Mouse (Mus musculus) midbrain, embryonic 16.5 days (tissue): ENCODE measurements around the gene Hdgfl3. TPM values are rescaled to one million over a fixed set of nuclear protein-coding genes. Genes with fewer than 3 reads are reported as not detected.

Source experiments
- ATAC-seq: fragments of 200-750 bp; cut with Nextera tagmentation; 2 replicates; pipeline ENCODE4 v1.8.0; 2017; ENCODE audit warnings: moderate TSS enrichment
- H3K27ac ChIP-seq: fragments of 300-500 bp; sonication (generic); 2 replicates; pipeline ENCODE4 v1.5.1; 2014; ENCODE audit warnings: mild to moderate bottlenecking, low read length, mixed read lengths
- H3K27me3 ChIP-seq: fragments of 300-500 bp; sonication (generic); 2 replicates; pipeline ENCODE4 v1.6.1; 2014; ENCODE audit warnings: low read depth, low read length, mixed read lengths; ENCODE audit not compliant: control insufficient read depth, insufficient read depth
- H3K36me3 ChIP-seq: fragments of 300-500 bp; sonication (generic); 2 replicates; pipeline ENCODE4 v1.6.1; 2014; ENCODE audit warnings: mild to moderate bottlenecking, low read length, moderate library complexity, mixed read lengths; ENCODE audit not compliant: control insufficient read depth, insufficient read depth
- H3K4me1 ChIP-seq: fragments of 300-500 bp; sonication (generic); 2 replicates; pipeline ENCODE4 v1.6.1; 2014; ENCODE audit warnings: mild to moderate bottlenecking, low read length, mixed read lengths; ENCODE audit not compliant: control insufficient read depth, insufficient read depth
- H3K4me2 ChIP-seq: fragments of 300-500 bp; sonication (generic); 2 replicates; pipeline ENCODE4 v1.6.1; 2014; ENCODE audit warnings: mild to moderate bottlenecking, low read length, mixed read lengths
- H3K4me3 ChIP-seq: fragments of 300-500 bp; sonication (generic); 2 replicates; pipeline ENCODE4 v1.5.1; 2014; ENCODE audit warnings: low read depth, mild to moderate bottlenecking, low read length, moderate library complexity, mixed read lengths
- H3K9ac ChIP-seq: fragments of 300-500 bp; sonication (generic); 2 replicates; pipeline ENCODE4 v1.6.1; 2014; ENCODE audit warnings: low read depth, low read length, mixed read lengths
- H3K9me3 ChIP-seq: fragments of 300-500 bp; sonication (generic); replicated peaks from 2 replicates; pipeline ENCODE4 v1.6.1; 2014; ENCODE audit warnings: mild to moderate bottlenecking, low read length, mixed read lengths; ENCODE audit not compliant: control insufficient read depth, poor library complexity, severe bottlenecking
- WGBS: fragments of 180-500 bp; shearing (Covaris S2); extraction: QIAGEN DNeasy Blood & Tissue Kit; methylation state at CpG from one replicate; pipeline ENCODE4 v1.1.7; 2014; 5-methylcytosine and 5-hydroxymethylcytosine counted together
- polyA plus RNA-seq: library from polyadenylated mRNA; unstranded; fragments of >200 nt; fragmentation: Nextera tagmentation; extraction: Ambion mirVana; gene quantifications from 2 replicates; pipeline ENCODE4 v1.2.1, GENCODE M21; 2015

Gene Hdgfl3
- polyA plus RNA-seq, 1 experiment from 2014 or later = 63.5 TPM

DNA sequence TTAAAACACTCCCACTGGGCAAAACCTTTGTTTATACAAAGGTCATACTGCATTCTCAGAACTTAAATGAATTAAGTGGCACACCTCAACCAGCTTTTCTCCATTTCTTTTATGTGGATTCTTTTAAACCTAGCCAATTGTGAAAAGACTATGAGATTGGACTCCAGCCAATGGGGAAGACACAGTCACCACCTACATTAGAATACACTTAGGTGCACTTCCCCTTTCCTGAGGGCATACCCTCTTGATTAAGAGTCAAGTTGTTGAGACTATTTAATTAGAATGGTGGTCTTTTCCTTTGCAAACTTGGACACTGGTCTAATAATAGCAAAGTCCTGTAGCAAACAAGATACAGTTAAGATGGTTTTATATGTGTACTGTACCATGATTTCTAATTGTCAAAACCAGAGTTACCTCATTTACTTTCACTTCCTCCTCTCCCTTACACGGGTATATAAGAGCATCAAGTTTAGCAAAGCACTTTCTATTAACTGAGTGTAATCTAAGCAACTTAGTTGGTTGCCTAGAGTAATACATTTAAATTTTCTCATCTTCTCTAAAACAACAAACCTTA is 12.8 kb downstream of the Hdgfl3 start:
- WGBS = 87% methylated on average over 1 of the region's 1 CpGs
- no peak overlapping the region for H3K4me2 ChIP-seq

DNA sequence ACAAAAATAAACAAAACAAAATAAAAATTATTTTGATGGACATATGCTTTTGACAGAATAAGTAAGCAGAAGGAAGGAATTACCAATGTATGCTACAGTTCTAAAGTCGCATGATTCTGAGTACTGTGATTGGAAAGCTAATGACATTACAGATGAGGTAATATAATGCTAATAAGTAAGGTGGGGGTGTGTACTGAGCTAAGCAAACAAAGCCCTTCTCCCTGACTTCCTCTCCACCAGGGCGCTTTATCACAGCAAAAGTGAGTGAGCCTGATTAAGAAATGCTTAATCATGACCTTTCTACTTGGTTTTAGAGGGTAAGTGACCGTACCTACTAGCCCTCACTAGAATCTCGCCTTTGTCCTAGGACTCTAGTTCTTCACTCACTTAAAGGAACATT is 14.0 kb downstream of the Hdgfl3 start:
- Histone ChIP-seq H3K4me1 (no peaks in the 10 kb centered on the region), H3K36me3 (no peaks in the 10 kb centered on the region), H3K9ac (no peak overlapping the region), H3K9me3 (no peaks in the 10 kb centered on the region), H3K27ac (no peak overlapping the region), H3K27me3 (no peaks in the 10 kb centered on the region), H3K4me3 (no peak overlapping the region), H3K4me2 (no peak overlapping the region)
- ATAC-seq = no peak
- WGBS = 83% methylated on average over 4 of the region's 4 CpGs

More for the DNA sequence above, 12.8 kb downstream of the Hdgfl3 start:
- H3K36me3 ChIP-seq = no peaks in the 10 kb centered on the region
- no peaks in the 10 kb centered on the region for H3K9me3 ChIP-seq
- H3K4me3 ChIP-seq = no peak overlapping the region
- no peak overlapping the region for H3K27ac ChIP-seq
- no peaks in the 10 kb centered on the region for H3K27me3 ChIP-seq
- no peak overlapping the region for H3K9ac ChIP-seq
- H3K4me1 ChIP-seq = no peaks in the 10 kb centered on the region
- ATAC-seq = no peak

DNA sequence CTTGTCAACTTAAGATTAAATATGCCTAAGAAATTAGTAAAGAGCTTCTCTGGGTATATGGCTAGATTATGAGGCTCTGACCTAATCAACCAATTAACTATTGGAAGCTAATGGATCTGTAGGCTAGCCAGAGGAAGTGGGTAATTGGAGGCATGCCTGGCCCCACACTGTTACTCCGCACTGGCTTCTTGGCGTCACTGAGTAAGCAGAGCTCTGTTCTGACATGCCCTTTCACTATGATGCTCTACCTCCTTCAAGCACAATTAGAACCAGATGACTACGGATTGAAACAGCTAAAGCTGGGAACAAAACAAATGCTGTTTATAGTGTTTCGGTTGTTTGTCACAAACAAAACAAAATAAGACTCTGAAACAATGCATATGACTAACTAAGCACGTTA is 16.0 kb downstream of the Hdgfl3 start:
- WGBS = 77% methylated on average over 5 of the region's 5 CpGs
- no peak for ATAC-seq

DNA sequence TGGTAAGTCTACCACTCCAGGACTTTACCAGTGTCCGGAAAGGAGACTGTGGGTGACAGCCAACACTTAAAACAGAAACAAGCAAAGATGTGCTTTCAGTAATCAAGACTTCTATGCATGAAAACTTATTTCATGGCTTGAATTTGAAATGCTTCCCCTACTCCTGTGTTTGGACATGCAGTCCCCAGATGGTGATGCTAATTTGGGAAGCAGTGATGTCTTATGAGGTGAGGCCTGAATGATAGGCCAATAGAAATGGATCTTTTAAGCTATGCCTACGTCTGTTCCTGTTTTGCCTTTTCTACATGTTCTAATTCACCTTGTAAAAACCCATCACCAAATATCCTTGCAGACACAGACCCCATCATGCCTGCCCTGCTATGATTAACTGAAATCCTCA is 29.3 kb downstream of the Hdgfl3 start:
- Histone ChIP-seq H3K4me2 (no peak overlapping the region), H3K36me3 (no peaks in the 10 kb centered on the region), H3K9ac (no peak overlapping the region), H3K27me3 (no peaks in the 10 kb centered on the region), H3K4me3 (no peak overlapping the region), H3K27ac (no peak overlapping the region), H3K4me1 (no peaks in the 10 kb centered on the region), H3K9me3 (no peaks in the 10 kb centered on the region)
- no peak for ATAC-seq
- WGBS = 89% methylated on average over 2 of the region's 2 CpGs

More for the DNA sequence above, 16.0 kb downstream of the Hdgfl3 start:
- H3K9ac ChIP-seq = no peak overlapping the region
- no peaks in the 10 kb centered on the region for H3K36me3 ChIP-seq
- H3K9me3 ChIP-seq = no peaks in the 10 kb centered on the region
- no peak overlapping the region for H3K4me2 ChIP-seq
- H3K4me3 ChIP-seq = no peak overlapping the region
- no peak overlapping the region for H3K27ac ChIP-seq
- H3K27me3 ChIP-seq = no peaks in the 10 kb centered on the region
- H3K4me1 ChIP-seq = no peaks in the 10 kb centered on the region

DNA sequence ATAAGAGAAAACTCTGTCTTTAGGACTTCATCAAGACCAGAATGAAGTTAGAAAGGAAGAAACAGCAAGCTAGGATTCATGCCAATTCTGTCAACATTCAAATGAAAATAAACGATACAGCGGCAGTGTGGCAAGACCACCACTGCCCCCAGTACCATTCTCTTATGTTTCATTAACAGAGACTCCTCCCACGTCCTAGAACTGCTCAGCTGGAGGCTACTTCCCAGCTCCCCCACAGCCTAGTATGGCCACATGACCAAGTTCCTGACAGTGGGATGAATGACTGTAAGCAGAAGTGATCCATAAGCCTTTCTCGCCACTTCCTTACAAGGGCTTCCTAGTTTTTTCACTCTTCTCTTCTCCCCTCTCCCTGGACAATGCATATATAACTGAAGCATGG is 30.2 kb downstream of the Hdgfl3 start:
- Histone ChIP-seq H3K4me3 (no peak overlapping the region), H3K9me3 (no peaks in the 10 kb centered on the region), H3K4me2 (no peak overlapping the region), H3K4me1 (no peaks in the 10 kb centered on the region), H3K9ac (no peak overlapping the region), H3K36me3 (no peaks in the 10 kb centered on the region), H3K27me3 (no peaks in the 10 kb centered on the region), H3K27ac (no peak overlapping the region)
- WGBS = 68% methylated on average over 4 of the region's 4 CpGs
- ATAC-seq = no peak

DNA sequence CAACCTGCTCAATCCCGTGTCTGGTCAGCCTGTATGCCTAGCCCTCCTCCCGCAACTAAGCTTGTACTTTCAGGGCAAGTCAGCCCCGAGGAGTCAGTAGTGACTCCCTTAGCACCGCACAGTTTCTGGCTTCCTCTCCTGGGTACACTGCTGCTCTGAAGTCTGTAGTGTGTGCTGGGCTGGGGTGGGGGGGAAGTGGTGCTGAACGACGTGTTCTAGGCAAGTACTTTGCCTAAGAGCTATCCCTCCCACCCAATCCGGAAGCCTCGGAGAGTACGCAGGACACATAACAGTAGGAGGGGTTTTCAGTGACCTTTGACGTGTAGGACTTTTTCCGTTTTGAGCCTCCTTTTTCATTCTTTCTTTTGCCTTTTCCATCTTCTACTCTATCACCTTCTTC is 34.9 kb downstream of the Hdgfl3 start:
- Histone ChIP-seq H3K4me2 (no peak overlapping the region), H3K27ac (no peak overlapping the region), H3K9me3 (no peaks in the 10 kb centered on the region), H3K4me3 (no peak overlapping the region), H3K4me1 (no peaks in the 10 kb centered on the region), H3K27me3 (no peaks in the 10 kb centered on the region), H3K9ac (no peak overlapping the region), H3K36me3 (peaks cover 5% of the 10 kb centered on the region; the same call in 1 of the 2 replicates)
- WGBS = 84% methylated on average over 11 of the region's 11 CpGs
- ATAC-seq = no peak

DNA sequence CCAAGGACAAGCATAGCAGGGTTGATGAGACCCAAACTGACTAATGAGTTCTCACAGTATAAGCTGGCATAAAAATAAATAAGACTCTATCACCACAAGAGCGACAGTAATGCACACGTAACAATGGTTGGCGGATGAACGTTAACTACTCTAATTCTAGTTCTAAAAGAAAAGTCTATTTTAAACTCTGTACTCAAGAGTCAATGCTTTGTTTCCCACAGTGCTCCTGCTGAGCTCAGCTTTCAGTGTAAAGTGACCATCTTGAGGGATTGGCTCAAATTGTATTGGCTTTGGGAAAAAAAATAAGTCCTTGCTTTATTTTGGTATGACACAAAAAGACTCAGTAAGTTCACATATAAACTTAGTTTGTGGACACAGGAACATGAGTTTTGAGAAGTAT is 49.1 kb downstream of the Hdgfl3 start:
- 62% methylated on average over 4 of the region's 4 CpGs for WGBS
- Histone ChIP-seq H3K4me3 (no peak overlapping the region), H3K4me2 (no peak overlapping the region), H3K9ac (no peak overlapping the region), H3K27ac (no peak overlapping the region), H3K9me3 (no peaks in the 10 kb centered on the region), H3K4me1 (no peaks in the 10 kb centered on the region), H3K36me3 (0 out of 2 replicates have a peak, but pooled peaks cover 4% of the 10 kb centered on the region), H3K27me3 (no peaks in the 10 kb centered on the region)
- ATAC-seq = no peak

DNA sequence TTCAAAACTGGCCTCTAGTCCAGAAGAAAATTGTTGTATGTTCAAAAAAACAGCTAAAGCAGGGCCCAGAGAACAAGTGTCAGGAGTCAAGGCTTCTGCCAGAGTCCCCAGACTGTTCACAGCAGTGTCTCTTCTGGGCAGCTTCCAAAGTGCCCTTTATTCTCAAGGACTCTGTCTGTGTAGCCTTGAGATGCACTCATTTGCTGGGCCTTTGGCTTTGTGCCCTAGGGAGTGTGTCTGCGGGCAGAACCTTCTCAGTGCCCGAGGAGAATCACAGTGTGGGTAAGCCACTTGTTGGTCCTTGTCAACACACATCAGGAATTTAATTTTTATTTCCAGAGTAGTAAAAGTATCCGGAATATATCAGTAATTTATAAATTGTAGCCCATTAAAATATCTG is 52.7 kb downstream of the Hdgfl3 start:
- Histone ChIP-seq H3K27me3 (no peaks in the 10 kb centered on the region), H3K4me1 (no peaks in the 10 kb centered on the region), H3K9me3 (no peaks in the 10 kb centered on the region), H3K9ac (no peak overlapping the region), H3K27ac (no peak overlapping the region), H3K36me3 (0 out of 2 replicates have a peak, but pooled peaks cover 4% of the 10 kb centered on the region), H3K4me3 (no peak overlapping the region), H3K4me2 (no peak overlapping the region)
- 73% methylated on average over 3 of the region's 3 CpGs for WGBS
- ATAC-seq = no peak

DNA sequence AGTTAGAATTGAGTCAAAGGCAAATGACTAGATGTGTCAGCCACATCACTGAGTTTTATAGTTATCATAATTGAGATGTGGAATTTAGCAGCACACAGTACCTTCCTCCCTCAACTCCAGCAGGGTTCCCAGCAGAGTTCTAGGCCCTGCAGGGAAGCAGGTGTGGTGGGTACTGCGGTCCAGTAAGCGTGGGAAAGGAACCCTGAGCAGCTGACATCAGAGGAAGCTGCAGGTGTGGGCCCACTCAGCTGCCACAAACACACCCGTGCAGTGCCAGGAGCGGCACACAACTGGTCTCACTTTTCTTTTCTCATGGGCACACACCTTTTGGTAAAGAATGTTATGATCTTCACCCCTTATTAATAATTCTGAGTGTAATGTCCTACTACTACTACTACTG is 53.5 kb downstream of the Hdgfl3 start:
- Histone ChIP-seq H3K4me1 (no peaks in the 10 kb centered on the region), H3K36me3 (0 out of 2 replicates have a peak, but pooled peaks cover 2% of the 10 kb centered on the region), H3K4me3 (no peak overlapping the region), H3K27ac (no peak overlapping the region), H3K4me2 (no peak overlapping the region), H3K9ac (no peak overlapping the region), H3K9me3 (no peaks in the 10 kb centered on the region), H3K27me3 (no peaks in the 10 kb centered on the region)
- ATAC-seq = no peak
- WGBS = 94% methylated on average over 4 of the region's 4 CpGs
